Mouse (Mus musculus): ENCODE results near the gene Cyp2r1.
"Not testable (repeated sequence)": the region's sequence is repeated elsewhere in the genome, so short reads cannot be mapped to it uniquely, and the experiment has no call there.

Cyp2r1 gene

DNA sequence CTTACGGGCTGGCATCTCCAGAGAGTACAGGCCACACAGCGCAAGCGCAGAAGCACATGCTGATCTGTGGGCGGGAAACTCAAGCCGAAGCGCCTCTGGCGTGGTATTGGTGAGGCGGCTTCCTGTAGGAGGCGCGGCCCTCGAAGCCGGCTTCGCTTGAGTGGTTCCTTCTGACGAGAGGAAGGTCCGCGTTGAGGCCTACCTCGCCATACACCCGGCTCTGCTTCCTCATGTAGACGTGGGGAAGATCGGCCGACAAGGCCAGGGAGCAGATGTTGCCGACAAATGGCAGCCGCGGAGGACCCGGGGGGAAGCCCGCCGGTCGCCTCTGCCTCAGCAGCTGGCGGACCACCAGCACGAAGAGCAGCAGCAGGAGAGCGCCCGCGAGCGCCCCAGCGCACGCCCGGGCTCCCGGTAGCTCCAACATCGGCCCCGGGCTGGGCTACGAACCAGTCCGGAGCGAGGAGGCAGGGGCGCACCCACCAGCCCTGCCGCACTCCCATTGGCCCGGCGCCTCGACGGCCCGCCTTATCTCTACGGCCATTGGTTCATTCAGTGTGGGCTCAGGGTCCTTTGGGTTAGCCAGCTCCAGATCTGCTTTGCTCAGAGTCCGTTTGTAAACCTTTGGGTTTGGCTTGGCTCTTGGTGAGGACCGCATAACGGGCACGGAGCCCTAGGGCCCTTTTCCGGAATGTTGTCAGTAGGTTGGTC is at the start of gene Cyp2r1:
TSS of gene Cyp2r1 (minus strand) at position 442 of the 711 bp plus-strand sequence.
- peak; percentile 90 for DNase-seq (ENCODE audit: low spot score)

DNA sequence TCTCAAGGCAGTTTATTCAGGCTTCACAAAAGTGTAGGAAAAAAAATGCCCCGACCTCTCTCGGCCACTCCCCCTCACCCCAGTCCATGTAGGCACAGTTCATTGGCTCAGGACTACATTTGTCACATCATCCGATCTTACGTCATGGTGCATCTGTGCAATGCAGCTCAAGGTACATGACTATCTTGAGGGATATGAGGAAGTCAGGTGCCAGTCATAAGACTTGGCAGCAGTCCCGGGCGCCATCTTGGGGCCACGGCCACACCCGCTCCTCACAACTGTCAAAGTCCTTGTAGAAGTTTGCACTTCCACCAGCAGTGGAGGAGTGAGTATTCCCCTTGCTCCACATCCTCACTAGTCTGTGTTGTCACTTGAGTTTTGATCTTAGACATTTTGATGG is 31.6 kb upstream of the Cyp2r1 start:
- DNase-seq (ENCODE audit: low spot score) = not testable (repeated sequence)

DNA sequence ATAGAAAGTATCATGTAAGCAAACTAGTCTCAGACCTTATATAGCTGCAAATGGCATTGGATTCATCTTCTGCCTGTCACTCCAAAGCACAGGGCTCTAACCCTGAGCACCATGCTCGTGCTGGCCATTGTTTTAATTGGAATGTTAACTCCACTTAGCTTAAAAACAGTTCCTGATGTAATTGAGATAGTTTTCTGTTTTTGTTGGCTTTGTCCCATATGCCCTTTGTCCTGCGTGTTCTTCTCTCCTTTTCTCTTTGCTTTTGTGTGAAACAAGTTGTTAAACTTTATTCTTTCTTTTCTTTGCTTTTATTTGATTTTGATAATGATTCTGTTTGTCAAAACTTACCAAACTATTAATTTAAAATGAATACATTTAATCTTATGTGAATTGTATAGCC is 19.7 kb upstream of the Cyp2r1 start:
- DNase-seq (ENCODE audit: low spot score) = no peak

DNA sequence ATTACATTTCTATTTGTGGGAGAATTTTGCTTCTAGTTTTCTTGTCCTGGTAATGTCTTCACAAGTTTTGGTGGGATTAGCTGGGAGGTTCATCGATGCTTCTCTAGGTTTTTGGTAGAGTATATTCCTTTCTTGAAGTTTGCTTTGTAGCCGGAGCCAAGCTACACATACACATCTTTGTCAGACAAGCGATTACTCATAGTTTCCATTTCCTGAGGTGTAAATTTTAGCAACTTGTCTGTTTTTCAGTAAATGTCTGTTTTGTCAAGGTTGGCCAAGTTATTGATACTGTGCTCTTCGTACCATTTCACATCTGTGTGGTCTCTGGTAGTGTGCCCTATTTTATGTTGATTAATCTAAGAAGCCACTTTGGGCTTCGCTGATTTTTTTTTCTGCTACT is 18.4 kb upstream of the Cyp2r1 start:
- DNase-seq (ENCODE audit: low spot score) = no peak

DNA sequence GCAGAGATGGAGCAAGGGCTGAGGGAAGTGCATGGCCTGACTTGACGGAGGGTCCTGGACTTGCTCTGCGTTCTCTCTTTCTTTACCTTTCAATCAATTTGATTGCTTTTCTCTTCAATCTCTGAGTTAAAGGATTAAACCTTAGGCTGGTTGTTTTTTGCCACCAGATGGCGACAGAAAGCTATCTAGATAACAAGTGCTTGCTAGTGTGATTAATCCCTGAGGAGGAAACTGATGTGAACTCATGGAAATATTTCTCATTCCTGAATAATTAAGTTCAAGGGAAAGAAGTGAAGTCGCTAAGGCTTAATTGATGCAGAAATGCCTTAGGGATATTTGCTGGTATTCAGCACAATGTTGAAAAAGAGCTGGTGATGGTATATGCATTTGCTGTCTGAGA is 17.7 kb upstream of the Cyp2r1 start:
- DNase-seq (ENCODE audit: low spot score) = peak; percentile 9

DNA sequence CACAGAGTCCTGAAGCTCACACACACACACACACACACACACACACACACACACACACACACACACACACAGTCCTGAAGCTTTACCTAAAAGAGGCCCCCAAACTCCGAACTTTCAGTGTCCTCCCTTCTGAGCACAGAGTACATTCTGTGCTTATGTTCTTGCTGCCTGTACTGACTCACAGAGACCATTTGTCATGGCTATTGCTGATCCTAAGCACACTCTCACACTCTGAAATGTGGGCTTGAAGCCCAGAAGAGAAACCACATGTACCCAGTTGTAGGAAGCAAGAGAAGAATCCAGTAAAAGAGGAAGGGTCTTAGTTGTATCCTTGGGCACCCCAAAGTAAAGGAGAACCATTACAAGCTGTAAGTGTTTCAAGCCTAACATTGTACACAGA is 14.9 kb upstream of the Cyp2r1 start:
- no peak for DNase-seq (ENCODE audit: low spot score)

DNA sequence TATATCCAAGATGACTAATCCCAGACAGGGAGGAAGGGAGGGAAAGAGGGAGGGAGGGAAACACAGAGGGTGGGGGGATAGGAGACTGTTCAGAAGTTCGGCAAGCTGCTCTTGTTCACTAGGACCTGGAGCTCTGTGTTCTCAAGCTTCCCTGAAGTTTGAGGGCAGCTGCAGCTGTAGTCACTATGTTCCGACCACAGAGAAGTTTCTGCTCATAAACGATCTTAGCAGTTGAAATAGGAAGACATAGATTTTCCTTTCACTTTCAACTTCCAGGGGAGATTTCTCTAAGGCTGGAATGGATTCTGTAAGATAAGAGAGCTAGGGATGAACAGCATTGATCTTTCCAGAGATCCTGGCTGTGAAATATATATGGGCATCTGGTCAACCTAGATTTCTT is 14.2 kb upstream of the Cyp2r1 start:
- no peak for DNase-seq (ENCODE audit: low spot score)

DNA sequence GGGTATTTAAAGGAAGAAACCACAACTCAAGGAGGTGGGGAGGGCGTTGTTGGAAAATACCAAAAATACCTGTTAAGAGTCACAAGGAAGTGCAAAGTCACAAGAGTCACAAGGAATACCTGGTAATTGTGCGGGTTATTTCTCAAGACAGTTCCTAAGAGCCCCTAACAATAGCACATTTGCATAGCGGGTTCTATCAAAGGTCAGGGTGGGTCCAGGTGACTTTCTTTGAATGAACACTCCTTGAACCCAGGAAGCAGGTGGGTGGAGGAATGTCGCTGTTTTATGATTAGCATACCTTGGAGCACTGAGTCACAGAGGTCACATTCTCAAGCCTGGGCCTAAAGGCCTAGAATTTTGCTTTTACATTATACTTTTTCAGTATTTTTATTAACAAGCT is 11.1 kb upstream of the Cyp2r1 start:
- DNase-seq (ENCODE audit: low spot score) = not testable (repeated sequence)

DNA sequence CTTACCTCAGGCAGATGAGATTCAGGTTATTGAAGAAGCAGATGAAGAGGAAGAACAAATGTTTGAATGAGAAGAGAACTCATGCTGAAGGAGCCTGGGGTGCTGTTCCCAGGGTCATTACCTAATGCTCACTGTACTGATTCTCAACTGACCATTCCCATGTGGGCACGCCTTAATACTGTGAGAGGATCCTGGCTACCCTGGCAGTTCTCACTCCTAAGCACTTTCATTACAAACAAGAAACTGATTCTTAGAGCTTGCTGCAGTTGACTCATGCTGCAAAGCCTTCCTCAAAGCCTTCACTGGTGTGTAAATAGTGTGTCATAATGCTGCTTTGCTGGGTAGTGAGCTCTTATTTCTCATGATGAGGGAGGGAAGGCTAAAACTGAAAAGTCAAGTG is 26.6 kb downstream of the Cyp2r1 start:
- DNase-seq (ENCODE audit: low spot score) = no peak

DNA sequence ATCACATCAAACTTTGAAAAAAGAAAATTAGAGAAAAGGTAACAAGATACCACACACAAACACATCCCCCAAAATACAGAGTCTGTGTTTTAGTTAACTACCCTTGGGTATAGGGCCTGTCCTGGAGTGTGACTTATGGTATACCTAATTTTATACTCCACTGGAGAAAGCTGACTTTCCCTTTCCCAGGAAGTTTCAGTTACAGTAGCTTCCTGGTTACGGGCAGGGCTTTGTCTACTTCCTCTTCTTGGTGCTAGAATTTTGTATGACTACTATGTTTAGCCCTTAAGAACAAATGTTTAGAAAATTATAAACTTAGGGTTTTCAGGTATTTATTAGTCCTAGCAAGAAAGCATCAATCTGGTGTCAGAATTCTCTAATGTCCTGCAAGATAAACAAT is 36.5 kb downstream of the Cyp2r1 start:
- no peak for DNase-seq (ENCODE audit: low spot score)

DNA sequence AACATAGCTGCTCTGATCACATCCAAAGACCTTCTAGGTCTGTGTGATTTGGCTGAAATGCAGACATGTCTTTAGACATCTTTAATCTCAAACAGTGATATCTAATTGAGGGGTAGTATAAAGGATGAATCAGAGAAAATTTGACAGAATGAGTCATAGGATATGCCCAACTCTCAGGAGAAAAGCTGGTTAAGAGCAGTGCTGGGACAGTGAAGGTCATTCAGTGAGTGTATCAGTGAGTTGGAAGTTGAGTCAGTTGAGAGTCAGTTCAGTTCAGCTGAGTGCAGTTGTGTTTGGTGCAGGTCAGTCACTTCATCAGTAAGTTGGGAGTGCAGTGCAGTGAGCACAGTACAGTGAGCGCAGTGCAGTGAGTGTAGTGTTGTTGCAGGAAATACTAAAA is 42.6 kb downstream of the Cyp2r1 start:
- DNase-seq (ENCODE audit: low spot score) = no peak

DNA sequence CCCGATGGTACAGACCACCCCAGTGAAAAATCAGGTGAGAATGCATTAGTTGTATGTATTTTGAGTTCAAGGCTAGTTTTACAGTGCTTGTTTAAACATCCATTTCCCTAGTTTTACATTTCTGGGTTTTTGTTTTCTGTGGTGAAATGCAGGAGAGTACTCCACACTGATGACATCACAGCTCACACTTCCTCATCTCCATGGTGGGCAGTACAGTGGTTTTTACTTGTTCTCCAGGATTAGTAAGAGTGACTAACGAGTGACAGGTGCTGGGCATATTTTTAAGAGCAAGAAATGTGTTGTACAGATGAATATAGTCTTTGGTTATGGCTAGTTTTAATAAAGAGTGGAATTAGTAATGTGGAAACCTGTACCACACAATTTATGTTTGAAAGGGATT is 53.9 kb downstream of the Cyp2r1 start:
- DNase-seq (ENCODE audit: low spot score) = no peak

Data from yolk sac, embryonic 10.5 days (tissue).